Mouse (Mus musculus): ENCODE measurements around the gene Fut7.

DNA sequence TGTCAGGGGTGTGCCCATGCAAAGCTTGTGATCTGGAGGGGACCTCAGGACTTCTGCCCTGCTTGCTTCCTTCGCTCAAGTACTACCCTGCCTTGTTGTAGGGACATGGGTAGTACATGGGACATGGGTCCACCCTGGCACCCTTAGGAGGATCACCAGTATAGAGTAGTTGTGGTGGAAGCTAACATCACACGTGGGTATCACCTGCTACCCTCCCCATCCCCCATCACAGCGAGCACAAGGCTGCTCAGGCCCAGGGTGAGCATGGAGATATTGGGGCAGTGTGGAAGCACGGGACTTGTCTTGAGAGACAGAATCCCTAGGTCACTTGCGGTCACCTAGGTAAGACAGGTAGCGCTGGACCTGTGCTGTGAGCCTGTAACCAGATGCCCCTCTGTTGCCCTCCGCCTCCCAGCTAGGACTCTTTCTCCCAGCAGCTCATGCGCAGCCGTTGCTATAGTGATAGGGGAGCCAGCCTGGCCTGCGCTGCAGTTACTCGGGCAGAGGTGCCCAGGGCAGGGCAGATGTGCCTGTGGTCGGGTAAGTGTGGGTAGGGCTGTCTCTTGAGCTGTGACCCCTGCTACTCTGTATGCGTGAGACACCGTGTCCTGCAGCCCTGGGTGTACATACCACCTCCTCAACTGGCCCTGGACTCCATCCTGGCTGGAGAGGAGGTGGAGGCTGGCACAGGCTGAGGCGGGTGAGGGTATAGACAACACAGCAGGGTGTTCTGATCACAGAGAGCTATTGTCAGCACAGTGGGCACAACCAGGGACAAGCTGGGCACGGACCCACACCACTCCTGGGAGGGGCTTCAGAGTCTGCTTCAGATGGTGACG lies 7.5 kb downstream of the Fut7 start:
- TF ChIP-seq POLR2A (IDR thresholded peaks at IDR 0.05; ENCODE audit: insufficient read length, low read depth) (no peak), CEBPB (IDR thresholded peaks at IDR 0.05; ENCODE audit: insufficient read depth, poor library complexity, severe bottlenecking) (no peak)
